Mouse (Mus musculus) megakaryocyte, embryonic 14.5 days (primary cell): ENCODE measurements around the gene Susd3.

Experiments
- FLI1 ChIP-seq: IDR thresholded peaks from 2 replicates; pipeline ENCODE4 v1.6.1; 2012; ENCODE audit warnings: low read length, inconsistent platforms, mixed read lengths
- GATA1 ChIP-seq: IDR thresholded peaks from 3 replicates; pipeline ENCODE4 v1.6.1; 2012; ENCODE audit warnings: mixed read lengths, low read length, inconsistent platforms, borderline replicate concordance

DNA sequence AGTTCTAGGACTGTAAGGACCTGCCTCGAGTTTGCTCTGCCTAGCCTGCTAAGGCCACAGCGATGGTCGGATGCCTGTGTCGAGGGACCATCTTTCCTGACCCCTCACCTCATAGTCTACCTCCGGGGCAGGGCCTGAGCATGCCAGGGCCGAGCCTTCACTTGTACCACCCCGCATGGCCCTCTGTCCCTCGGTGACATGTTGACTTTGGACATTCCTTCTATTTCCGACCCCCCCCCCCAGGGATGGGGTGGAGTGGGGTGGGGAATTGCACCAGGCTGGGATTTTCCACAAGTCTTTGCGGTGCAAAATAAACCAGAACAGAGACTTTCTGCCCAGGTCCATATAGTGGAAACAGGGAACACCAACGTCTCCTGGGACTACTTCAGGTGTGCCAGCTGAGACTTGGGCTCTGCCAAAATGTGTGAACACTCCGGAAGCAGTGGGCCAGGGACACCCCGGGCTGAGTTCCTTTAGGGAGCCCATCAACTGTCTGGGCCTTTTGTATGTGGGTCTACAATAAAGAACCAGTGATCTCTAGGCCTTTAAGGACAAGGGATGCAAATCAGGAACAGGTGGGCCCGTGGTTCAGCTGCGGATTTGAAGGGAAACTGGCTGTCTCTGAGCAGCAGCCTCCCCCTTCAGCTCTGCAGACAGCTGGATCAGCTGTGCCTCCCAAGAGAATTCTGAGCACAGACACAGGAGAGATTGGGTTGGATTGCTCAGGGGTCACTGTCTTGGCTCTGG lies 60.1 kb downstream of the Susd3 start:
- no peak for TF ChIP-seq FLI1
- no peak for TF ChIP-seq GATA1
